Comparison of ENCODE assay signal across 8 mouse cellular contexts in genomic region chr9:41735448-41736233, GRCm38 (mm10).
A peak's percentile ranks its signal among the peaks of the same experiment; 100 is the strongest.
DNase-seq lines count a peak whose midpoint lies in the region; ATAC-seq and TF ChIP-seq lines count a peak whose summit lies in the region.

No protein-coding gene starts in this region.

- peaks cover 12 to 19% of the 10 kb centered on the region in 2 experiments; a peak in 3 of 4 replicates for H3K4me1 ChIP-seq in ES-E14 (ENCODE audit: control insufficient read depth in 2 of 2, insufficient read depth in 2 of 2, low read length in 2 of 2, poor library complexity in 1 of 2)
- peaks cover 25% of the 10 kb centered on the region for H3K4me1 ChIP-seq in hindbrain, embryonic 14.5 days (replicated peaks; ENCODE audit: control insufficient read depth, insufficient read depth, low read length)
- peaks cover 13% of the 10 kb centered on the region for H3K4me1 ChIP-seq in lung, embryonic 16.5 days (replicated peaks; ENCODE audit: control insufficient read depth, insufficient read depth, low read length)

- peak; percentile 36 for DNase-seq in ES-E14 (ENCODE audit: low read depth, low spot score)
- peak; percentile 14 for DNase-seq in cerebellum, adult 8-10 months
- no peak for DNase-seq in hindbrain, embryonic 14.5 days (ENCODE audit: low spot score)
- peak; percentile 54 to 62 for DNase-seq in layer of hippocampus, postnatal 25 days (ENCODE audit: extremely low spot score in 1 of 2, low spot score in 1 of 2)
- peak; percentile 61 for DNase-seq in retina, postnatal 7 days (ENCODE audit: low read depth, low spot score)

- WGBS in hindbrain, embryonic 14.5 days = under 1% methylated on average over 22 of the region's 22 CpGs
- under 1% methylated on average over 22 of the region's 22 CpGs for WGBS in lung, embryonic 16.5 days

- no peaks in the 10 kb centered on the region for H3K27me3 ChIP-seq in hindbrain, embryonic 14.5 days (ENCODE audit: control insufficient read depth, insufficient read depth, low read length)
- no peaks in the 10 kb centered on the region; the same call in 1 of the 2 replicates for H3K27me3 ChIP-seq in lung, embryonic 16.5 days (ENCODE audit: control insufficient read depth, insufficient read depth, low read depth, low read length)

- H3K4me2 ChIP-seq in hindbrain, embryonic 14.5 days (replicated peaks) = peak overlapping the region; percentile 73
- H3K4me2 ChIP-seq in lung, embryonic 16.5 days (ENCODE audit: low read depth, low read length) = peak overlapping the region; percentile 71

- peak; percentile 72 for ATAC-seq in frontal cortex, adult (ENCODE audit: low TSS enrichment)
- peak; percentile 92 for ATAC-seq in hindbrain, embryonic 14.5 days (ENCODE audit: low FRiP score)
- ATAC-seq in lung, embryonic 16.5 days (ENCODE audit: low read depth) = peak; percentile 85
- ATAC-seq in activated CD4-positive, CD25-positive, alpha-beta regulatory T cell, adult 4 months = no peak

- in situ Hi-C loops in ES-E14 (cut with MboI; ENCODE audit: low sequenced_read_pairs in 2 of 2, unreplicated experiment in 2 of 2) = no loop called here

- peak overlapping the region; percentile 10 to 27; a peak in 3 of 4 replicates for H3K4me3 ChIP-seq in ES-E14 (ENCODE audit: insufficient read depth in 1 of 2, low read depth in 1 of 2, low read length in 2 of 2, poor library complexity in 1 of 2, severe bottlenecking in 1 of 2)
- H3K4me3 ChIP-seq in hindbrain, embryonic 14.5 days (replicated peaks; ENCODE audit: low read length) = peak overlapping the region; percentile 29
- peak overlapping the region; percentile 39 for H3K4me3 ChIP-seq in lung, embryonic 16.5 days (ENCODE audit: low read length)

- no peaks in the 10 kb centered on the region for H3K36me3 ChIP-seq in ES-E14 (ENCODE audit: control insufficient read depth, insufficient read depth, low read length, poor library complexity, severe bottlenecking)
- no peaks in the 10 kb centered on the region for H3K36me3 ChIP-seq in hindbrain, embryonic 14.5 days (replicated peaks; ENCODE audit: control insufficient read depth, insufficient read depth)
- H3K36me3 ChIP-seq in lung, embryonic 16.5 days (ENCODE audit: control insufficient read depth, insufficient read depth, low read length) = no peaks in the 10 kb centered on the region

- H3K27ac ChIP-seq in ES-E14 (ENCODE audit: insufficient read depth, low read depth, low read length, poor library complexity, severe bottlenecking) = no peak overlapping the region
- H3K27ac ChIP-seq in hindbrain, embryonic 14.5 days = peak overlapping the region; percentile 99
- H3K27ac ChIP-seq in lung, embryonic 16.5 days (ENCODE audit: low read length) = peak overlapping the region; percentile 66

- H3K9me3 ChIP-seq in ES-E14 (ENCODE audit: control insufficient read depth, insufficient read depth, low read depth, low read length) = no peaks in the 10 kb centered on the region
- H3K9me3 ChIP-seq in hindbrain, embryonic 14.5 days (ENCODE audit: control insufficient read depth, low read length) = no peaks in the 10 kb centered on the region
- H3K9me3 ChIP-seq in lung, embryonic 16.5 days (ENCODE audit: control insufficient read depth, low read length) = no peaks in the 10 kb centered on the region

- peak overlapping the region; percentile 42; the same call in 1 of the 2 replicates for H3K9ac ChIP-seq in ES-E14 (ENCODE audit: insufficient read depth, low read depth, low read length, poor library complexity, severe bottlenecking)
- H3K9ac ChIP-seq in hindbrain, embryonic 14.5 days = peak overlapping the region; percentile 66
- peak overlapping the region; percentile 61 for H3K9ac ChIP-seq in lung, embryonic 16.5 days (ENCODE audit: low read length)

TF ChIP-seq in ES-E14, 5 proteins besides CTCF, POLR2A, EP300 and RAD21:
- TF ChIP-seq ZNF384 (IDR thresholded peaks at IDR 0.05; ENCODE audit: low read depth, low read length) (no peak), HCFC1 (IDR thresholded peaks at IDR 0.05; ENCODE audit: borderline replicate concordance, insufficient read depth, low read length) (no peak), CHD2 (IDR thresholded peaks at IDR 0.05; ENCODE audit: low read depth, low read length) (no peak), MAFK (IDR thresholded peaks at IDR 0.05; ENCODE audit: insufficient read depth, low read depth, low read length) (no peak), ZC3H11A (IDR thresholded peaks at IDR 0.05; ENCODE audit: borderline replicate concordance, low read depth, low read length) (no peak)
